Mouse (Mus musculus): ENCODE measurements around the gene Cfap157. TPM values are rescaled to one million over a fixed set of nuclear protein-coding genes. Genes with fewer than 3 reads are reported as not detected.

The Cfap157 gene
- polyA plus RNA-seq, 1 experiment from 2014 or later = 1.4 TPM

GRCm38 (mm10) chr2:32728463-32728862 is 55.8 kb downstream of the Cfap157 start:
- no peaks in the 10 kb centered on the region for H3K36me3 ChIP-seq (ENCODE audit: poor library complexity, severe bottlenecking)
- ATAC-seq = no peak
- peak overlapping the region; percentile 5; the same call in 1 of the 2 replicates for H3K9ac ChIP-seq
- 61% methylated on average over 7 of the region's 7 CpGs for WGBS
- H3K4me1 ChIP-seq = peaks cover 3% of the 10 kb centered on the region; the same call in 1 of the 2 replicates
- H3K27me3 ChIP-seq = 0 out of 2 replicates have a peak, but pooled peaks cover 3% of the 10 kb centered on the region
- no peaks in the 10 kb centered on the region for H3K9me3 ChIP-seq (replicated peaks)
- H3K4me3 ChIP-seq = no peak overlapping the region
- H3K4me2 ChIP-seq = no peak overlapping the region
- no peak overlapping the region for H3K27ac ChIP-seq

DNA sequence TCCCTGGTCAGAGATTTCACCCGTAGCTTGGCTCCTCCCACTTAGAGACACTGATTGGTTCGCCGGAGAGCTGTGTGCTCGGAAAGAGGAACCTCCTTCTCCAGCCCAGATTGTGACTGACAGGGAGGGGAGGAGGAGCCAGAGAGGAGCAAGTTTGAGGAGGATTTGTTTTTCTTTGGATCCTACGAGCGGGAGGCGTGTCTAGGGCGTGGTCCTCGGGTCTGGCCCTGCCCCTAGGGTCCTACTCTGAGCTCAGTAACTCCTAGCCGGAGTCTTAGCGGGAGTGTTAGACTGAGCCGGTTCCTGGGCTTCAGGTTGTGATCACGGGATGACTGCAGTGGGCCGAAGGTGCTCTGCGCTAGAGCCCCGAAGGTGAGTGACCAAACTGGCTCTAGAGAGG is 56.8 kb downstream of the Cfap157 start:
- H3K9me3 ChIP-seq (replicated peaks) = no peaks in the 10 kb centered on the region
- H3K4me3 ChIP-seq = peak overlapping the region; percentile 30
- no peaks in the 10 kb centered on the region for H3K36me3 ChIP-seq (ENCODE audit: poor library complexity, severe bottlenecking)
- H3K4me1 ChIP-seq = peaks cover 3% of the 10 kb centered on the region; the same call in 1 of the 2 replicates
- peak overlapping the region; percentile 57 for H3K4me2 ChIP-seq
- whole genome bisulfite sequencing = under 1% methylated on average over 16 of the region's 16 CpGs
- peak overlapping the region; percentile 50; the same call in 1 of the 2 replicates for H3K9ac ChIP-seq
- no peak overlapping the region for H3K27ac ChIP-seq
- H3K27me3 ChIP-seq = 0 out of 2 replicates have a peak, but pooled peaks cover 3% of the 10 kb centered on the region
- ATAC-seq = peak; percentile 98

Other genes starting within 250 kb of the Cfap157 start
- gene Fam102a, start 249.1 kb downstream of the Cfap157 start, polyA plus RNA-seq (2015; fragmentation: Nextera tagmentation; extraction: Ambion mirVana) = 4.5 and 5.2 TPM in 2 replicates
- 127 and 129 TPM in 2 replicates for gene Dpm2, start 213.6 kb downstream of the Cfap157 start, polyA plus RNA-seq (2015; fragmentation: Nextera tagmentation; extraction: Ambion mirVana)
- gene Pip5kl1, start 209.6 kb downstream of the Cfap157 start, polyA plus RNA-seq (2015; fragmentation: Nextera tagmentation; extraction: Ambion mirVana) = 1.7 and 3.4 TPM in 2 replicates
- 0.18 and 0.39 TPM in 2 replicates for gene 9430097D07Rik, start 208.7 kb downstream of the Cfap157 start, polyA plus RNA-seq (2015; fragmentation: Nextera tagmentation; extraction: Ambion mirVana)
- 14.5 and 16.5 TPM in 2 replicates for gene St6galnac4, start 197.3 kb downstream of the Cfap157 start, polyA plus RNA-seq (2015; fragmentation: Nextera tagmentation; extraction: Ambion mirVana)
- 10.0 and 10.8 TPM in 2 replicates for gene St6galnac6, start 184.7 kb downstream of the Cfap157 start, polyA plus RNA-seq (2015; fragmentation: Nextera tagmentation; extraction: Ambion mirVana)
- 48.8 and 48.9 TPM in 2 replicates for gene Ak1, start 162.7 kb downstream of the Cfap157 start, polyA plus RNA-seq (2015; fragmentation: Nextera tagmentation; extraction: Ambion mirVana)
- gene Eng, start 137.8 kb downstream of the Cfap157 start, polyA plus RNA-seq (2015; fragmentation: Nextera tagmentation; extraction: Ambion mirVana) = 20.4 and 21.2 TPM in 2 replicates
- gene Fpgs, start 80.3 kb downstream of the Cfap157 start, polyA plus RNA-seq (2015; fragmentation: Nextera tagmentation; extraction: Ambion mirVana) = 14.2 and 15.7 TPM in 2 replicates
- gene Cdk9, start 71.4 kb downstream of the Cfap157 start, polyA plus RNA-seq (2015; fragmentation: Nextera tagmentation; extraction: Ambion mirVana) = 90.3 and 99.9 TPM in 2 replicates
- 23.5 and 29.2 TPM in 2 replicates for gene Sh2d3c, start 63.4 kb downstream of the Cfap157 start, polyA plus RNA-seq (2015; fragmentation: Nextera tagmentation; extraction: Ambion mirVana)
- gene 6330409D20Rik, start 43.4 kb downstream of the Cfap157 start, polyA plus RNA-seq (2015; fragmentation: Nextera tagmentation; extraction: Ambion mirVana) = 1.6 and 2.5 TPM in 2 replicates
- gene Tor2a, start 27.2 kb downstream of the Cfap157 start, polyA plus RNA-seq (2015; fragmentation: Nextera tagmentation; extraction: Ambion mirVana) = 55.8 and 62.2 TPM in 2 replicates
- gene Ttc16, start 8.8 kb downstream of the Cfap157 start, polyA plus RNA-seq (2015; fragmentation: Nextera tagmentation; extraction: Ambion mirVana) = 0.43 and 0.48 TPM in 2 replicates
- gene Ptrh1, start 8.6 kb downstream of the Cfap157 start, polyA plus RNA-seq (2015; fragmentation: Nextera tagmentation; extraction: Ambion mirVana) = 4.6 and 5.4 TPM in 2 replicates
- gene Stxbp1, start 62.8 kb upstream of the Cfap157 start, polyA plus RNA-seq (2015; fragmentation: Nextera tagmentation; extraction: Ambion mirVana) = 97.5 and 109 TPM in 2 replicates
- gene Fam129b, start 91.7 kb upstream of the Cfap157 start, polyA plus RNA-seq (2015; fragmentation: Nextera tagmentation; extraction: Ambion mirVana) = 21.1 and 23.7 TPM in 2 replicates
- 111 and 118 TPM in 2 replicates for gene Rpl12, start 177.1 kb upstream of the Cfap157 start, polyA plus RNA-seq (2015; fragmentation: Nextera tagmentation; extraction: Ambion mirVana)
- 14.8 and 15.5 TPM in 2 replicates for gene Lrsam1, start 177.2 kb upstream of the Cfap157 start, polyA plus RNA-seq (2015; fragmentation: Nextera tagmentation; extraction: Ambion mirVana)
- gene Slc2a8, start 197.7 kb upstream of the Cfap157 start, polyA plus RNA-seq (2015; fragmentation: Nextera tagmentation; extraction: Ambion mirVana) = 15.4 and 18.3 TPM in 2 replicates